Mouse (Mus musculus): ENCODE measurements around the gene Poc1b.

DNA sequence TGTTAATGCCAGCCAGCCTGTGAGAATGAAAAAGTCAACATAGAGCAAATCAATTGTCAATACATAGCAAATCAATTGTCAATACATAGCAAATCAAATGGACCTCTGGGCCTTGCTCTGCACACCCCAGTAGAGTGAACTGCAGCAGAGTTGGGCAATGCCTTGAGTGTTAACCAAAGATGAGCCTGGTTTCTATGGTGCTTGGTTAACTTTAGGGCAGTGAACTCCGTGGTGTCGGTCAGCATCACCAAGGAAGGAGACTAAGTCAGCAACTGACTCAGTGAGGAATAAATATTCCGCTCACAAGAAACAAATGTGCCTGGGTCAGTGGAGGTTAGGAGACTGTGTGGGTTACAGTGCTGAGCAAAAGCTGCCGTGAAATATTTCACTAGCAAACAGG, 72.7 kb downstream of the Poc1b start:
- no peak for TF ChIP-seq POLR2A (IDR thresholded peaks at IDR 0.05; ENCODE audit: borderline replicate concordance, low read depth, low read length)
- no peak for TF ChIP-seq CTCF (IDR thresholded peaks at IDR 0.05; ENCODE audit: low read depth, low read length)
